Mouse (Mus musculus): ENCODE data around the gene Tfap2c. TPM values are rescaled to one million over a fixed set of nuclear protein-coding genes. Genes with fewer than 3 reads are reported as not detected.
A peak's percentile ranks its signal among the peaks of the same experiment; 100 is the strongest.

Gene Tfap2c
- polyA plus RNA-seq, 1 experiment from 2014 or later = 6.0 TPM

GRCm38 (mm10) chr2:172543987-172544386 lies 5.4 kb upstream of the Tfap2c start:
- WGBS = 34% methylated on average over 4 of the region's 4 CpGs
- peaks cover 57% of the 10 kb centered on the region for H3K27me3 ChIP-seq (replicated peaks)
- H3K27ac ChIP-seq = no peak overlapping the region

GRCm38 (mm10) chr2:172544601-172545127 lies 4.7 kb upstream of the Tfap2c start:
- Histone ChIP-seq H3K4me2 (no peak overlapping the region), H3K27me3 (replicated peaks) (peaks cover 64% of the 10 kb centered on the region), H3K36me3 (no peaks in the 10 kb centered on the region), H3K27ac (no peak overlapping the region), H3K4me3 (replicated peaks) (no peak overlapping the region), H3K4me1 (peaks cover 12% of the 10 kb centered on the region), H3K9ac (no peak overlapping the region), H3K9me3 (no peaks in the 10 kb centered on the region)
- WGBS = 14% methylated on average over 6 of the region's 6 CpGs
- no peak for ATAC-seq (ENCODE audit: insufficient read depth, low FRiP score, low read depth)

More at GRCm38 (mm10) chr2:172543987-172544386, 5.4 kb upstream of the Tfap2c start:
- Histone ChIP-seq H3K9ac (no peak overlapping the region), H3K4me2 (no peak overlapping the region), H3K4me3 (replicated peaks) (no peak overlapping the region), H3K36me3 (no peaks in the 10 kb centered on the region), H3K4me1 (0 out of 2 replicates have a peak, but pooled peaks cover 5% of the 10 kb centered on the region), H3K9me3 (no peaks in the 10 kb centered on the region)
- no peak for ATAC-seq (ENCODE audit: insufficient read depth, low FRiP score, low read depth)

GRCm38 (mm10) chr2:172545592-172546235 lies 3.7 kb upstream of the Tfap2c start:
- H3K4me1 ChIP-seq = peaks cover 19% of the 10 kb centered on the region
- peaks cover 72% of the 10 kb centered on the region for H3K27me3 ChIP-seq (replicated peaks)
- no peak overlapping the region for H3K4me2 ChIP-seq
- 8% methylated on average over 35 of the region's 35 CpGs for WGBS
- no peaks in the 10 kb centered on the region for H3K36me3 ChIP-seq
- H3K9me3 ChIP-seq = no peaks in the 10 kb centered on the region
- H3K27ac ChIP-seq = no peak overlapping the region
- H3K9ac ChIP-seq = no peak overlapping the region
- no peak for ATAC-seq (ENCODE audit: insufficient read depth, low FRiP score, low read depth)
- H3K4me3 ChIP-seq (replicated peaks) = no peak overlapping the region

DNA sequence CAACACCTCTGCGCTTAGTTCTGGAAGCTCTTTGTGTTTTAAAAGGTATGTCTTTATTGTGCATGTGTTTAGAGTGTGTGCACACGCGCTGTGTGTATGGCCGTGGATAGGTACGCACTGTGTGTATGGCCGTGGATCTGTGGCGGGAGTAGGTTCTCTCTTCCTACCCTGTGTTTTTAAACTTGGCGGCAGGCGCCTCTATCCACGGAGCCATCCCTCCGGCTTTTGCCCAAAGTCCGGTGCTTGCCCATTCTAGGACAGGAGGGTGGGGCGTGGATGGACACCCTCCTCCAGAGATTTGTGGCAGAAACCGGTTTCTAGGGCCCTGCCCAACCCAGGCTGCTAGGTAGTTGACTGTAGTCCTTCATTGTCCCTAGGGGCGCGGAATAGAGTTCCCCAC lies 2.8 kb upstream of the Tfap2c start:
- H3K4me2 ChIP-seq = no peak overlapping the region

GRCm38 (mm10) chr2:172547116-172547515 lies 2.3 kb upstream of the Tfap2c start:
- Histone ChIP-seq H3K27ac (no peak overlapping the region), H3K9me3 (no peaks in the 10 kb centered on the region), H3K27me3 (replicated peaks) (peaks cover 86% of the 10 kb centered on the region), H3K9ac (no peak overlapping the region), H3K4me2 (peak overlapping the region; percentile 22), H3K4me3 (replicated peaks) (peak overlapping the region; percentile 10), H3K4me1 (peaks cover 29% of the 10 kb centered on the region), H3K36me3 (no peaks in the 10 kb centered on the region)
- ATAC-seq (ENCODE audit: insufficient read depth, low FRiP score, low read depth) = no peak
- under 1% methylated on average over 21 of the region's 21 CpGs for WGBS

More for the DNA sequence above, 2.8 kb upstream of the Tfap2c start:
- H3K9me3 ChIP-seq = no peaks in the 10 kb centered on the region
- peaks cover 27% of the 10 kb centered on the region for H3K4me1 ChIP-seq
- H3K27me3 ChIP-seq (replicated peaks) = peaks cover 81% of the 10 kb centered on the region
- no peaks in the 10 kb centered on the region for H3K36me3 ChIP-seq
- no peak overlapping the region for H3K9ac ChIP-seq
- ATAC-seq (ENCODE audit: insufficient read depth, low FRiP score, low read depth) = no peak
- no peak overlapping the region for H3K27ac ChIP-seq
- WGBS = 17% methylated on average over 16 of the region's 16 CpGs
- no peak overlapping the region for H3K4me3 ChIP-seq (replicated peaks)

- ATAC-seq (ENCODE audit: insufficient read depth, low FRiP score, low read depth) = no peak
- peak overlapping the region; percentile 10 for H3K4me3 ChIP-seq (replicated peaks)
Measured at GRCm38 (mm10) chr2:172547807-172548586, 1.4 kb upstream of the Tfap2c start.

DNA sequence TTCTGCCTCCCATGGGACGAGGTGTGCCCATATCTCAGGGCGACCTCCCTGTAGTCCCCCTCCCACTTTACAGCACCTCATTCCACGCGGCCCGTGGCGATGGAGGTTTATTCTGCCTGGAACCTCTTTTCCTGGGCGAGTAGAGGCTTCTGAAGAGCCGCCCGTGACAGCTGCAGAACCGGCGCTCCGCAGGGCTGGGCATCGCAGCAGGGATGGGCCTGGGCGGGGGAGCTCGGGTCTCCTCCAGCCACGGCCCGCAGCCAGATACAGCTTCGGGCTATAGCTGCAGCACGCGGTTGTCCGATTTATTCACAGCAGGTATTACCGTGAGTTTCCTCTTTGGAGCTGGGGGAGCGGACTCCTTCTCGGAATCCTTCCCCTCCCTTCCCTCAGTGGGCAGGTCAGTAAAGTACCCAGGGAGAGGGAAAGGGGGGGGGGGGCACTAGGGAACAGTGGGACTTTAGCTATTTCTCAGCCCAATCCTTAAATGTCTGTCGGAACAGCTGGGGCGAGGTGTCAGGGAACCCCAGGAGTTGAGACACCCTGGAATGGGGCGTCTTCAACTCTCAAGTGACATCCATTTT lies 629 bp upstream of the Tfap2c start:
- peaks cover 29% of the 10 kb centered on the region for H3K4me1 ChIP-seq
- no peak for ATAC-seq (ENCODE audit: insufficient read depth, low FRiP score, low read depth)
- peak overlapping the region; percentile 41 for H3K4me3 ChIP-seq (replicated peaks)
- no peak overlapping the region for H3K27ac ChIP-seq
- H3K9me3 ChIP-seq = no peaks in the 10 kb centered on the region
- peak overlapping the region; percentile 61 for H3K4me2 ChIP-seq
- no peaks in the 10 kb centered on the region for H3K36me3 ChIP-seq
- H3K27me3 ChIP-seq (replicated peaks) = peaks cover 94% of the 10 kb centered on the region
- 2% methylated on average over 27 of the region's 27 CpGs for WGBS
- no peak overlapping the region for H3K9ac ChIP-seq

More at GRCm38 (mm10) chr2:172547807-172548586, 1.4 kb upstream of the Tfap2c start:
- peaks cover 29% of the 10 kb centered on the region for H3K4me1 ChIP-seq
- H3K9me3 ChIP-seq = no peaks in the 10 kb centered on the region
- peaks cover 91% of the 10 kb centered on the region for H3K27me3 ChIP-seq (replicated peaks)
- WGBS = 4% methylated on average over 27 of the region's 27 CpGs
- no peak overlapping the region for H3K9ac ChIP-seq
- H3K27ac ChIP-seq = no peak overlapping the region
- peak overlapping the region; percentile 22; the same call in 1 of the 2 replicates for H3K4me2 ChIP-seq
- no peaks in the 10 kb centered on the region for H3K36me3 ChIP-seq

GRCm38 (mm10) chr2:172550364-172551080 lies 1.1 kb downstream of the Tfap2c start:
- no peak; the same call in 1 of the 2 replicates for ATAC-seq (ENCODE audit: insufficient read depth, low FRiP score, low read depth)

GRCm38 (mm10) chr2:172551081-172551720 lies 1.8 kb downstream of the Tfap2c start:
- WGBS = under 1% methylated on average over 56 of the region's 57 CpGs
- Histone ChIP-seq H3K27me3 (replicated peaks) (peaks cover 82% of the 10 kb centered on the region), H3K4me1 (peaks cover 29% of the 10 kb centered on the region), H3K9me3 (no peaks in the 10 kb centered on the region), H3K4me3 (replicated peaks) (peak overlapping the region; percentile 41), H3K27ac (no peak overlapping the region), H3K36me3 (no peaks in the 10 kb centered on the region), H3K9ac (no peak overlapping the region), H3K4me2 (peak overlapping the region; percentile 61)
- ATAC-seq (ENCODE audit: insufficient read depth, low FRiP score, low read depth) = no peak

More at GRCm38 (mm10) chr2:172550364-172551080, 1.1 kb downstream of the Tfap2c start:
- Histone ChIP-seq H3K4me2 (peak overlapping the region; percentile 61), H3K9ac (no peak overlapping the region), H3K27me3 (replicated peaks) (peaks cover 88% of the 10 kb centered on the region), H3K27ac (no peak overlapping the region), H3K36me3 (no peaks in the 10 kb centered on the region), H3K4me1 (peaks cover 29% of the 10 kb centered on the region), H3K4me3 (replicated peaks) (peak overlapping the region; percentile 41), H3K9me3 (no peaks in the 10 kb centered on the region)
- 1% methylated on average over 61 of the region's 62 CpGs for WGBS

GRCm38 (mm10) chr2:172551872-172552271 lies 2.5 kb downstream of the Tfap2c start:
- whole genome bisulfite sequencing = 7% methylated on average over 14 of the region's 14 CpGs
- H3K4me2 ChIP-seq = peak overlapping the region; percentile 61

GRCm38 (mm10) chr2:172552666-172553065 lies 3.3 kb downstream of the Tfap2c start:
- peaks cover 67% of the 10 kb centered on the region for H3K27me3 ChIP-seq (replicated peaks)
- H3K27ac ChIP-seq = no peak overlapping the region
- no peak overlapping the region for H3K9ac ChIP-seq
- no peaks in the 10 kb centered on the region for H3K36me3 ChIP-seq
- WGBS = 11% methylated on average over 6 of the region's 6 CpGs
- no peak for ATAC-seq (ENCODE audit: insufficient read depth, low FRiP score, low read depth)
- H3K9me3 ChIP-seq = no peaks in the 10 kb centered on the region
- no peak overlapping the region for H3K4me3 ChIP-seq (replicated peaks)
- H3K4me1 ChIP-seq = peaks cover 29% of the 10 kb centered on the region
- H3K4me2 ChIP-seq = no peak overlapping the region

More at GRCm38 (mm10) chr2:172551872-172552271, 2.5 kb downstream of the Tfap2c start:
- no peak overlapping the region for H3K9ac ChIP-seq
- peaks cover 29% of the 10 kb centered on the region for H3K4me1 ChIP-seq
- ATAC-seq (ENCODE audit: insufficient read depth, low FRiP score, low read depth) = no peak
- H3K36me3 ChIP-seq = no peaks in the 10 kb centered on the region
- H3K27ac ChIP-seq = no peak overlapping the region
- H3K27me3 ChIP-seq (replicated peaks) = peaks cover 75% of the 10 kb centered on the region
- no peaks in the 10 kb centered on the region for H3K9me3 ChIP-seq
- peak overlapping the region; percentile 41 for H3K4me3 ChIP-seq (replicated peaks)
